Mouse (Mus musculus) cerebellum, adult 2 months (tissue): ENCODE results near the gene Slc10a1. TPM values are rescaled to one million over a fixed set of nuclear protein-coding genes. Genes with fewer than 3 reads are reported as not detected.

Experiments used
- DNase-seq, 2 experiments: peaks; one replicate each; pipeline ENCODE4 v3.0.0; 2021
- H3K27ac ChIP-seq: fragments of 200-500 bp; 2 replicates; pipeline ENCODE4 v1.5.1; 2012; ENCODE audit warnings: low read length, control low read depth, inconsistent platforms; ENCODE audit not compliant: insufficient read depth
- H3K27me3 ChIP-seq: fragments of 200-500 bp; 2 replicates; pipeline ENCODE4 v1.6.1; 2012; ENCODE audit warnings: inconsistent platforms, mild to moderate bottlenecking, low read length, moderate library complexity; ENCODE audit not compliant: control insufficient read depth, insufficient read depth
- H3K4me1 ChIP-seq: fragments of 200-500 bp; 2 replicates; pipeline ENCODE4 v1.6.1; 2011; ENCODE audit warnings: low read length; ENCODE audit not compliant: control insufficient read depth, insufficient read depth
- H3K4me3 ChIP-seq: fragments of 200-500 bp; replicated peaks from 2 replicates; pipeline ENCODE3; 2011; ENCODE audit warnings: mild to moderate bottlenecking, low read depth, low read length, control low read depth; ENCODE audit not compliant: insufficient read depth
- CTCF ChIP-seq: fragments of 200-500 bp; IDR thresholded peaks from 2 replicates; pipeline ENCODE4 v1.5.1; 2011; ENCODE audit warnings: low read depth, mild to moderate bottlenecking, control low read depth, low read length, moderate library complexity, borderline replicate concordance; ENCODE audit not compliant: insufficient read depth
- POLR2A ChIP-seq: fragments of 200-500 bp; IDR thresholded peaks from 2 replicates; pipeline ENCODE4 v1.6.1; 2011; ENCODE audit warnings: low read length, control low read depth, borderline replicate concordance; ENCODE audit not compliant: insufficient read depth
- WGBS: fragments of 180-500 bp; shearing (Covaris S2); methylation state at CpG from one replicate; pipeline ENCODE4 v1.1.7; 2018; 5-methylcytosine and 5-hydroxymethylcytosine counted together
- polyA plus RNA-seq: library from polyadenylated mRNA; depleted of rRNA; stranded (reverse); fragments of >200 nt; gene quantifications from 2 replicates; pipeline ENCODE4 v1.2.3, GENCODE M21; 2012

Gene Slc10a1
- polyA plus RNA-seq, 1 experiment, result not detected

DNA sequence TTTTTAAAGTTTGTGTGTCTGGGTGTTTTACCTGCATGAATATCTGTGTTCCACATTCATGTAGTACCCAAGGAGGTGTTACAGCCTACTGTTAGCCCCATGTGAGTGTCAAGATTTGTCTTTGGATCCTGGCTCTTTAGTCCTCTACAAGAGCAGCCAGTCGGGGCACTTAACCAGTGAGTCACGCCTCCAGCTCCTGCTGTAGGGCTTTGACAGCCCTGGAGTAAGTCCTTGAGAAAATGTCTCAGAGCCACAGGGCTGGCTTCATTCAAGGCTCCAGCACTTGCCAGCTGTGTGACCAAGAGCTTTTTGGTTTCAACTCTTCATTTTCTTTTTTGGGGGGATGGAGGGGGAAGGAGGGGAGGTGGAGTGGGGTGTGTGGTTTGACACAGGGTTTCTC lies 31.8 kb downstream of the Slc10a1 start:
- Histone ChIP-seq H3K27me3 (no peaks in the 10 kb centered on the region), H3K27ac (no peak overlapping the region), H3K4me3 (no peak overlapping the region), H3K4me1 (no peaks in the 10 kb centered on the region)
- TF ChIP-seq CTCF (no peak), POLR2A (no peak)
- WGBS, result 79% methylated on average over 2 of the region's 2 CpGs
- DNase-seq, result no peak

DNA sequence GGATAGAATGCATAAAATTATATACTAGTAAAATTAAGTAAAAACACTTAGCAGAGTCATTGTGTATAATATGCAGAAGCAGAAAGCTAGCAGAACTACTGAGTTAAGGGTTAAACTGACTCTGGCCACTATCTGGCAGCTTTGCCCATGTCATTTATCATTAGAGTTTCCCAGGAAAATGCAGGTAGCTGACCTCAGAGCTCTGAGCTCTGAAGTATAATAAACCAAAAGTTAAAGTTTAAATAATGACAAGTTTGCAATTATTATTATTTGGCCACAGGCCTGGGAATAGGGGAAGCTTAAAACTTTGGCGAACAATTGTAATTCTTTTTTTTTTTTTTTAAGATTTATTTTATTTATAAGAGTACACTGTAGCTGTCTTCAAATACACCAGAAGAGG lies 35.6 kb downstream of the Slc10a1 start:
- 94% methylated on average over 1 of the region's 1 CpGs for WGBS
- Histone ChIP-seq H3K27me3 (no peaks in the 10 kb centered on the region), H3K4me3 (no peak overlapping the region), H3K27ac (no peak overlapping the region), H3K4me1 (no peaks in the 10 kb centered on the region)
- no peak for DNase-seq
- TF ChIP-seq CTCF (no peak), POLR2A (no peak)

- WGBS, result 91% methylated on average over 3 of the region's 3 CpGs
- no peaks in the 10 kb centered on the region for H3K4me1 ChIP-seq
- no peak for DNase-seq
- TF ChIP-seq CTCF, result no peak
- TF ChIP-seq POLR2A, result no peak
- H3K4me3 ChIP-seq, result no peak overlapping the region
- H3K27ac ChIP-seq, result no peak overlapping the region
- H3K27me3 ChIP-seq, result no peaks in the 10 kb centered on the region
Observed at GRCm38 (mm10) chr12:80931402-80932140, 36.9 kb downstream of the Slc10a1 start.

GRCm38 (mm10) chr12:80930141-80930540 lies 38.4 kb downstream of the Slc10a1 start:
- WGBS, result 84% methylated on average over 7 of the region's 7 CpGs
- Histone ChIP-seq H3K27ac (no peak overlapping the region), H3K4me1 (no peaks in the 10 kb centered on the region), H3K27me3 (no peaks in the 10 kb centered on the region), H3K4me3 (no peak overlapping the region)
- TF ChIP-seq CTCF (no peak), POLR2A (no peak)
- DNase-seq, result no peak

- TF ChIP-seq POLR2A (no peak), CTCF (no peak)
- WGBS, result 94% methylated on average over 3 of the region's 3 CpGs
- H3K27me3 ChIP-seq, result no peaks in the 10 kb centered on the region
- H3K4me3 ChIP-seq, result no peak overlapping the region
- H3K4me1 ChIP-seq, result no peaks in the 10 kb centered on the region
- no peak overlapping the region for H3K27ac ChIP-seq
- DNase-seq, result no peak
Observed at GRCm38 (mm10) chr12:80928881-80929280, 39.6 kb downstream of the Slc10a1 start.

GRCm38 (mm10) chr12:80927518-80927917 lies 41.0 kb downstream of the Slc10a1 start:
- DNase-seq, result no peak
- Histone ChIP-seq H3K4me3 (no peak overlapping the region), H3K27ac (no peak overlapping the region), H3K27me3 (no peaks in the 10 kb centered on the region), H3K4me1 (no peaks in the 10 kb centered on the region)
- TF ChIP-seq CTCF, result no peak
- no peak for TF ChIP-seq POLR2A
- 76% methylated on average over 1 of the region's 1 CpGs for WGBS

- no peak for DNase-seq
Observed at GRCm38 (mm10) chr12:80926550-80926949, 42.0 kb downstream of the Slc10a1 start.

DNA sequence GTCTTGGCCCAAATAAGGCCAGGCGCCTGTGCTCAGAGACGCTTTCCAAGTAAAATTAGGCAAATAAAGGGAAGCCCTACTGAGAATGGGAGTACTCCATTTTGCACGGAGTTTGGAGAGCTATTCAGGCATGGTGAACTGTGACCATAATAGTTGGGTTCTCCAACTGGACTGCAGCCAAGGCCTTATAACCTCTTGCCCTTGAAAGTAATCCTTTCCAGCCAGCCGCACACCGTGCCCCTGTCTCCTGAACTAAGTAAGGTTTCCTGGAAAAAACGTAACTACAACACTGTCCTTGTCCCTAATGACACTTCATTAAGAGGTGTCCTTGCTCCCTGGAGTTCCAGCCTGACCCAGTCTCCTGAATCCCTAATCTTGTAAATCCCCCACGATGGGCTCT lies 42.6 kb downstream of the Slc10a1 start:
- WGBS, result 27% methylated on average over 7 of the region's 7 CpGs
- DNase-seq, result no peak

More at GRCm38 (mm10) chr12:80926550-80926949, 42.0 kb downstream of the Slc10a1 start:
- Histone ChIP-seq H3K4me1 (no peaks in the 10 kb centered on the region), H3K27me3 (no peaks in the 10 kb centered on the region), H3K4me3 (no peak overlapping the region), H3K27ac (no peak overlapping the region)
- WGBS, result 84% methylated on average over 4 of the region's 4 CpGs
- no peak for TF ChIP-seq POLR2A
- no peak for TF ChIP-seq CTCF

More for the DNA sequence above, 42.6 kb downstream of the Slc10a1 start:
- Histone ChIP-seq H3K27ac (no peak overlapping the region), H3K4me3 (no peak overlapping the region), H3K4me1 (no peaks in the 10 kb centered on the region), H3K27me3 (no peaks in the 10 kb centered on the region)
- TF ChIP-seq CTCF (no peak), POLR2A (no peak)
